Mouse (Mus musculus) monocyte, adult 2 months (primary cell): ENCODE data around the gene Tgfa.

ENCODE experiments used
- DNase-seq, 2 experiments: peaks; one replicate each; pipeline ENCODE4 v3.0.0; 2022; ENCODE audit warnings: low spot score in 2 of 2, low read depth in 1 of 2

Gene Tgfa

GRCm38 (mm10) chr6:86194941-86195932, at the start of gene Tgfa:
TSS of gene Tgfa (plus strand) at chr6:86195223.
- DNase-seq, result no peak

- DNase-seq, result no peak
Measured at GRCm38 (mm10) chr6:86148518-86148917, 46.5 kb upstream of the Tgfa start.

GRCm38 (mm10) chr6:86149001-86149400, 46.0 kb upstream of the Tgfa start:
- no peak for DNase-seq

GRCm38 (mm10) chr6:86152676-86153075, 42.3 kb upstream of the Tgfa start:
- DNase-seq, result no peak

GRCm38 (mm10) chr6:86153436-86153990, 41.5 kb upstream of the Tgfa start:
- no peak for DNase-seq

- DNase-seq, result no peak
Measured at GRCm38 (mm10) chr6:86154006-86154405, 41.0 kb upstream of the Tgfa start.

- DNase-seq, result no peak
Measured at GRCm38 (mm10) chr6:86154481-86154880, 40.5 kb upstream of the Tgfa start.

- no peak for DNase-seq
Measured at GRCm38 (mm10) chr6:86157253-86158234, 37.5 kb upstream of the Tgfa start.

- DNase-seq, result no peak
Measured at GRCm38 (mm10) chr6:86160878-86161277, 34.1 kb upstream of the Tgfa start.

GRCm38 (mm10) chr6:86161586-86161985, 33.4 kb upstream of the Tgfa start:
- no peak for DNase-seq

GRCm38 (mm10) chr6:86164028-86164427, 31.0 kb upstream of the Tgfa start:
- DNase-seq, result no peak

GRCm38 (mm10) chr6:86166426-86166825, 28.6 kb upstream of the Tgfa start:
- no peak for DNase-seq

GRCm38 (mm10) chr6:86167851-86168250, 27.2 kb upstream of the Tgfa start:
- DNase-seq, result no peak

- no peak for DNase-seq
Measured at GRCm38 (mm10) chr6:86169166-86169565, 25.9 kb upstream of the Tgfa start.

- DNase-seq, result no peak
Measured at GRCm38 (mm10) chr6:86176236-86176635, 18.8 kb upstream of the Tgfa start.

GRCm38 (mm10) chr6:86176721-86177120, 18.3 kb upstream of the Tgfa start:
- DNase-seq, result no peak

GRCm38 (mm10) chr6:86177331-86177982, 17.6 kb upstream of the Tgfa start:
- DNase-seq, result no peak

- DNase-seq, result no peak
Measured at GRCm38 (mm10) chr6:86180617-86181016, 14.4 kb upstream of the Tgfa start.

GRCm38 (mm10) chr6:86182016-86182415, 13.0 kb upstream of the Tgfa start:
- no peak for DNase-seq

GRCm38 (mm10) chr6:86182626-86183025, 12.4 kb upstream of the Tgfa start:
- no peak for DNase-seq
